Comparison of ENCODE assay signal across 8 mouse cellular contexts in genomic region chr9:43104526-43104872, GRCm38 (mm10). TPM values are rescaled to one million over a fixed set of nuclear protein-coding genes. Genes with fewer than 3 reads are reported as not detected.
DNase-seq lines count a peak whose midpoint lies in the region; ATAC-seq and TF ChIP-seq lines count a peak whose summit lies in the region.

No protein-coding gene starts in this region.

- DNase-seq in kidney, postnatal 10 days, result no peak
- DNase-seq in midbrain, postnatal 0 days (ENCODE audit: low spot score), result no peak
- DNase-seq in left cerebral cortex, adult 18-20 months (ENCODE audit: low spot score in 2 of 2), result no peak
- no peak for DNase-seq in cerebellum, adult 11 months
- DNase-seq in thymus, postnatal 0 days (ENCODE audit: low spot score), result no peak

- no peaks in the 10 kb centered on the region for H3K36me3 ChIP-seq in kidney, embryonic 14.5 days (ENCODE audit: control insufficient read depth, insufficient read depth, low read length)
- no peaks in the 10 kb centered on the region for H3K36me3 ChIP-seq in embryonic facial prominence, embryonic 12.5 days
- H3K36me3 ChIP-seq in intestine, embryonic 16.5 days (ENCODE audit: control insufficient read depth, insufficient read depth, low read length), result no peaks in the 10 kb centered on the region
- H3K36me3 ChIP-seq in midbrain, postnatal 0 days (ENCODE audit: insufficient read depth, low read length), result no peaks in the 10 kb centered on the region

- no peak for TF ChIP-seq CTCF in midbrain, postnatal 0 days (IDR thresholded peaks at IDR 0.05)

- H3K4me1 ChIP-seq in kidney, embryonic 14.5 days (ENCODE audit: control insufficient read depth, insufficient read depth, low read length), result peaks cover 27% of the 10 kb centered on the region
- peaks cover 21% of the 10 kb centered on the region for H3K4me1 ChIP-seq in embryonic facial prominence, embryonic 12.5 days
- peaks cover 19% of the 10 kb centered on the region for H3K4me1 ChIP-seq in intestine, embryonic 16.5 days (ENCODE audit: control insufficient read depth, insufficient read depth, low read length)
- H3K4me1 ChIP-seq in midbrain, postnatal 0 days (ENCODE audit: insufficient read depth, low read length), result peaks cover 12% of the 10 kb centered on the region; the same call in 1 of the 2 replicates

- WGBS in kidney, embryonic 14.5 days, result under 1% methylated on average over 4 of the region's 4 CpGs
- 4% methylated on average over 4 of the region's 4 CpGs for WGBS in embryonic facial prominence, embryonic 12.5 days
- WGBS in intestine, embryonic 16.5 days, result 1% methylated on average over 4 of the region's 4 CpGs
- WGBS in midbrain, postnatal 0 days, result 1% methylated on average over 4 of the region's 4 CpGs

- H3K27me3 ChIP-seq in kidney, embryonic 14.5 days (ENCODE audit: control insufficient read depth, insufficient read depth, low read length), result no peaks in the 10 kb centered on the region
- H3K27me3 ChIP-seq in embryonic facial prominence, embryonic 12.5 days, result no peaks in the 10 kb centered on the region
- no peaks in the 10 kb centered on the region for H3K27me3 ChIP-seq in intestine, embryonic 16.5 days (replicated peaks; ENCODE audit: control insufficient read depth, insufficient read depth, low read length)
- H3K27me3 ChIP-seq in midbrain, postnatal 0 days (ENCODE audit: insufficient read depth, low read length), result no peaks in the 10 kb centered on the region

- no peak for ATAC-seq in kidney, embryonic 14.5 days (ENCODE audit: low FRiP score, low TSS enrichment)
- ATAC-seq in embryonic facial prominence, embryonic 12.5 days (ENCODE audit: insufficient number of reproducible peaks, insufficient read depth, low FRiP score, low TSS enrichment), result no peak
- no peak for ATAC-seq in intestine, embryonic 16.5 days
- no peak for ATAC-seq in midbrain, postnatal 0 days (ENCODE audit: low FRiP score)

- no peaks in the 10 kb centered on the region for H3K9me3 ChIP-seq in kidney, embryonic 14.5 days (ENCODE audit: control insufficient read depth, low read length)
- no peaks in the 10 kb centered on the region for H3K9me3 ChIP-seq in embryonic facial prominence, embryonic 12.5 days
- no peaks in the 10 kb centered on the region for H3K9me3 ChIP-seq in intestine, embryonic 16.5 days (ENCODE audit: control insufficient read depth, low read length)
- H3K9me3 ChIP-seq in midbrain, postnatal 0 days (ENCODE audit: low read length), result no peaks in the 10 kb centered on the region

- peak overlapping the region; percentile 96; the same call in 1 of the 2 replicates for H3K9ac ChIP-seq in kidney, embryonic 14.5 days (ENCODE audit: low read depth, low read length)
- peak overlapping the region; percentile 95 for H3K9ac ChIP-seq in embryonic facial prominence, embryonic 12.5 days
- peak overlapping the region; percentile 93 for H3K9ac ChIP-seq in intestine, embryonic 16.5 days (ENCODE audit: low read depth, low read length)
- H3K9ac ChIP-seq in midbrain, postnatal 0 days (replicated peaks; ENCODE audit: low read length, poor library complexity, severe bottlenecking), result peak overlapping the region; percentile 86; the same call in 1 of the 2 replicates

- H3K4me3 ChIP-seq in kidney, embryonic 14.5 days (ENCODE audit: low read length), result peak overlapping the region; percentile 94
- H3K4me3 ChIP-seq in embryonic facial prominence, embryonic 12.5 days, result peak overlapping the region; percentile 87
- peak overlapping the region; percentile 89 for H3K4me3 ChIP-seq in intestine, embryonic 16.5 days (ENCODE audit: low read length)
- peak overlapping the region; percentile 95 for H3K4me3 ChIP-seq in midbrain, postnatal 0 days (ENCODE audit: low read depth, low read length)

- peak overlapping the region; percentile 73 for H3K4me2 ChIP-seq in kidney, embryonic 14.5 days (replicated peaks; ENCODE audit: low read depth, low read length)
- peak overlapping the region; percentile 80 for H3K4me2 ChIP-seq in embryonic facial prominence, embryonic 12.5 days (replicated peaks)
- peak overlapping the region; percentile 77 for H3K4me2 ChIP-seq in intestine, embryonic 16.5 days (ENCODE audit: low read depth, low read length)
- peak overlapping the region; percentile 84 for H3K4me2 ChIP-seq in midbrain, postnatal 0 days (ENCODE audit: low read depth, low read length, poor library complexity, severe bottlenecking)

- H3K27ac ChIP-seq in kidney, embryonic 14.5 days (ENCODE audit: low read depth, low read length), result no peak overlapping the region; the same call in 1 of the 2 replicates
- H3K27ac ChIP-seq in embryonic facial prominence, embryonic 12.5 days, result 0 out of 2 replicates have a peak overlapping the region, but pooled peaks have one; percentile 92
- H3K27ac ChIP-seq in intestine, embryonic 16.5 days (ENCODE audit: low read length), result no peak overlapping the region; the same call in 1 of the 2 replicates
- no peak overlapping the region for H3K27ac ChIP-seq in midbrain, postnatal 0 days (ENCODE audit: low read depth, low read length)

RNA-seq across cellular contexts. Expression of gene Arhgef12, which starts 2.5 kb away (rescaled TPM):
- polyA plus RNA-seq in kidney, embryonic 14.5 days (2014; fragmentation: Nextera tagmentation; extraction: Ambion mirVana), result 17.1 and 29.1 TPM in 2 replicates
- polyA plus RNA-seq in embryonic facial prominence, embryonic 12.5 days (2016; fragmentation: Nextera tagmentation; extraction: Ambion mirVana), result 17.0 and 19.7 TPM in 2 replicates
- polyA plus RNA-seq in intestine, embryonic 16.5 days (2015; fragmentation: Nextera tagmentation; extraction: Ambion mirVana), result 5.2 and 5.6 TPM in 2 replicates
- 97.1 and 134 TPM in 2 replicates for total RNA-seq in midbrain, postnatal 0 days (2014; rRNA removed)
- polyA plus RNA-seq in midbrain, postnatal 0 days (2015; fragmentation: Nextera tagmentation; extraction: Ambion mirVana), result 13.5 and 17.0 TPM in 2 replicates
- total RNA-seq in left cerebral cortex, adult 18-20 months (2021), result 100 to 1,000 TPM; 144 to 145 TPM
- polyA plus RNA-seq in thymus, postnatal 0 days (2015; fragmentation: Nextera tagmentation; extraction: Ambion mirVana), result 2.2 and 3.1 TPM in 2 replicates

RNA-seq across cellular contexts. Expression of gene Tmem136, which starts 11.9 kb away (rescaled TPM):
- 6.1 and 9.7 TPM in 2 replicates for polyA plus RNA-seq in kidney, embryonic 14.5 days (2014; fragmentation: Nextera tagmentation; extraction: Ambion mirVana)
- 10.0 and 11.2 TPM in 2 replicates for polyA plus RNA-seq in embryonic facial prominence, embryonic 12.5 days (2016; fragmentation: Nextera tagmentation; extraction: Ambion mirVana)
- 3.3 and 3.4 TPM in 2 replicates for polyA plus RNA-seq in intestine, embryonic 16.5 days (2015; fragmentation: Nextera tagmentation; extraction: Ambion mirVana)
- total RNA-seq in midbrain, postnatal 0 days (2014; rRNA removed), result 4.9 and 5.1 TPM in 2 replicates
- 7.8 and 8.0 TPM in 2 replicates for polyA plus RNA-seq in midbrain, postnatal 0 days (2015; fragmentation: Nextera tagmentation; extraction: Ambion mirVana)
- 10 to 100 TPM; 15.9 to 20.7 TPM for total RNA-seq in left cerebral cortex, adult 18-20 months (2021)
- polyA plus RNA-seq in thymus, postnatal 0 days (2015; fragmentation: Nextera tagmentation; extraction: Ambion mirVana), result 0.29 and 1.1 TPM in 2 replicates
